Comparison of ENCODE assay signal across 19 mouse cellular contexts in genomic region chr6:72774275-72774674, GRCm38 (mm10).
"Had no signal": no experiment of that assay in that cellular context is flagged by ENCODE, and none has a peak within 500 bp of the region (broad histone marks: within the 10 kb centered on the region; RNA-seq: fewer than 3 reads in every experiment).

No protein-coding gene starts in this region.

- DNase-seq: lung, adult 18-20 months; lung, embryonic 14.5 days; lung, postnatal 10 days; lung, postnatal 4 days; midbrain, embryonic 14.5 days; retina, postnatal 1 day; right cerebral cortex, adult 18-20 months; right cerebral cortex, postnatal 25 days; right cerebral cortex, postnatal 4 days; spleen, adult 18-20 months; thymus, adult 2 months; thymus, postnatal 25 days; thymus, postnatal 4 days had no signal

- H3K36me3 ChIP-seq: neural tube, embryonic 13.5 days; neural tube, embryonic 15.5 days had no signal

- H3K27ac ChIP-seq: midbrain, embryonic 10.5 days; midbrain, embryonic 12.5 days; neural tube, embryonic 13.5 days; neural tube, embryonic 15.5 days had no signal

- H3K9ac ChIP-seq: lung, embryonic 14.5 days; midbrain, embryonic 12.5 days; neural tube, embryonic 13.5 days; neural tube, embryonic 15.5 days had no signal

- H3K4me3 ChIP-seq: midbrain, embryonic 10.5 days; midbrain, embryonic 12.5 days; myocyte; neural tube, embryonic 13.5 days; neural tube, embryonic 15.5 days had no signal

- H3K9me3 ChIP-seq: neural tube, embryonic 13.5 days; neural tube, embryonic 15.5 days had no signal

- ATAC-seq: midbrain, embryonic 16.5 days had no signal

- H3K27me3 ChIP-seq: midbrain, embryonic 12.5 days; neural tube, embryonic 13.5 days; neural tube, embryonic 15.5 days had no signal

- H3K4me2 ChIP-seq: lung, embryonic 14.5 days; midbrain, embryonic 12.5 days; neural tube, embryonic 13.5 days; neural tube, embryonic 15.5 days had no signal
